Mouse (Mus musculus): ENCODE results near the gene Tor2a.

The Tor2a gene

GRCm38 (mm10) chr2:32729547-32729946 is 27.5 kb upstream of the Tor2a start:
- no peak for DNase-seq (ENCODE audit: low spot score)

GRCm38 (mm10) chr2:32730854-32731253 is 26.2 kb upstream of the Tor2a start:
- DNase-seq (ENCODE audit: low spot score), result no peak

- no peak for DNase-seq (ENCODE audit: low spot score)
Observed at GRCm38 (mm10) chr2:32731911-32732310, 25.1 kb upstream of the Tor2a start.

- no peak for DNase-seq (ENCODE audit: low spot score)
Observed at GRCm38 (mm10) chr2:32732695-32733094, 24.3 kb upstream of the Tor2a start.

GRCm38 (mm10) chr2:32734480-32734879 is 22.6 kb upstream of the Tor2a start:
- no peak for DNase-seq (ENCODE audit: low spot score)

- no peak for DNase-seq (ENCODE audit: low spot score)
Observed at GRCm38 (mm10) chr2:32734933-32735332, 22.1 kb upstream of the Tor2a start.

- DNase-seq (ENCODE audit: low spot score), result no peak
Observed at GRCm38 (mm10) chr2:32736306-32736829, 20.7 kb upstream of the Tor2a start.

- DNase-seq (ENCODE audit: low spot score), result no peak
Observed at GRCm38 (mm10) chr2:32737008-32737407, 20.0 kb upstream of the Tor2a start.

- no peak for DNase-seq (ENCODE audit: low spot score)
Observed at GRCm38 (mm10) chr2:32739311-32739710, 17.7 kb upstream of the Tor2a start.

- DNase-seq (ENCODE audit: low spot score), result no peak
Observed at GRCm38 (mm10) chr2:32740916-32741272, 16.1 kb upstream of the Tor2a start, which contains the start of gene 6330409D20Rik. Gene 6330409D20Rik (minus strand): TSS chr2:32741016.

- peak; percentile 35 for DNase-seq (ENCODE audit: low spot score)
Observed at GRCm38 (mm10) chr2:32741273-32742172, 15.5 kb upstream of the Tor2a start.

- no peak for DNase-seq (ENCODE audit: low spot score)
Observed at GRCm38 (mm10) chr2:32742173-32742531, 14.9 kb upstream of the Tor2a start.

- DNase-seq (ENCODE audit: low spot score), result no peak
Observed at GRCm38 (mm10) chr2:32744272-32744982, 12.6 kb upstream of the Tor2a start.

GRCm38 (mm10) chr2:32749082-32749481 is 8.0 kb upstream of the Tor2a start:
- no peak for DNase-seq (ENCODE audit: low spot score)

- no peak for DNase-seq (ENCODE audit: low spot score)
Observed at GRCm38 (mm10) chr2:32750199-32750598, 6.8 kb upstream of the Tor2a start.

- DNase-seq (ENCODE audit: low spot score), result peak; percentile 78
Observed at GRCm38 (mm10) chr2:32750887-32751664, 6.0 kb upstream of the Tor2a start.

GRCm38 (mm10) chr2:32751665-32752033 is 5.4 kb upstream of the Tor2a start:
- DNase-seq (ENCODE audit: low spot score), result no peak

- DNase-seq (ENCODE audit: low spot score), result no peak
Observed at GRCm38 (mm10) chr2:32752181-32752580, 4.9 kb upstream of the Tor2a start.

- no peak for DNase-seq (ENCODE audit: low spot score)
Observed at GRCm38 (mm10) chr2:32756674-32757055, 369 bp upstream of the Tor2a start.

- no peak for DNase-seq (ENCODE audit: low spot score)
Observed at GRCm38 (mm10) chr2:32758503-32758902, 1.5 kb downstream of the Tor2a start.

- no peak for DNase-seq (ENCODE audit: low spot score)
Observed at GRCm38 (mm10) chr2:32759001-32759400, 2.0 kb downstream of the Tor2a start.

- no peak for DNase-seq (ENCODE audit: low spot score)
Observed at GRCm38 (mm10) chr2:32761361-32761760, 4.3 kb downstream of the Tor2a start.

All from urinary bladder, postnatal 14 days (tissue).